Mouse (Mus musculus) liver, embryonic 12.5 days (tissue): ENCODE measurements around the gene Creg2. TPM values are rescaled to one million over a fixed set of nuclear protein-coding genes. Genes with fewer than 3 reads are reported as not detected.

Source experiments
- ATAC-seq: fragments of 200-750 bp; cut with Nextera tagmentation; 2 replicates; pipeline ENCODE4 v1.8.0; 2017; ENCODE audit warnings: moderate number of reproducible peaks, mild to moderate bottlenecking, moderate library complexity
- H3K27ac ChIP-seq: fragments of 300-500 bp; sonication (generic); 2 replicates; pipeline ENCODE4 v1.5.1; 2016; ENCODE audit warnings: mild to moderate bottlenecking
- H3K27me3 ChIP-seq: fragments of 300-500 bp; sonication (generic); replicated peaks from 2 replicates; pipeline ENCODE4 v1.6.1; 2016; ENCODE audit warnings: mild to moderate bottlenecking, moderate library complexity
- H3K36me3 ChIP-seq: fragments of 300-500 bp; sonication (generic); 2 replicates; pipeline ENCODE4 v1.6.1; 2016; ENCODE audit warnings: mild to moderate bottlenecking, moderate library complexity
- H3K4me1 ChIP-seq: fragments of 300-500 bp; sonication (generic); 2 replicates; pipeline ENCODE4 v1.6.1; 2016
- H3K4me2 ChIP-seq: fragments of 300-500 bp; sonication (generic); 2 replicates; pipeline ENCODE4 v1.6.1; 2016; ENCODE audit warnings: mild to moderate bottlenecking, moderate library complexity
- H3K4me3 ChIP-seq: fragments of 300-500 bp; sonication (generic); 2 replicates; pipeline ENCODE4 v1.5.1; 2016; ENCODE audit warnings: mild to moderate bottlenecking, moderate library complexity
- H3K9ac ChIP-seq: fragments of 300-500 bp; sonication (generic); 2 replicates; pipeline ENCODE4 v1.6.1; 2016; ENCODE audit warnings: mild to moderate bottlenecking, moderate library complexity
- H3K9me3 ChIP-seq: fragments of 300-500 bp; sonication (generic); replicated peaks from 2 replicates; pipeline ENCODE4 v1.6.1; 2016; ENCODE audit warnings: mild to moderate bottlenecking, moderate library complexity
- WGBS: fragments of 180-500 bp; shearing (Covaris S2); methylation state at CpG from one replicate; pipeline ENCODE4 v1.1.7; 2016; ENCODE audit not compliant: insufficient replicate concordance; 5-methylcytosine and 5-hydroxymethylcytosine counted together
- polyA plus RNA-seq: library from polyadenylated mRNA; unstranded; fragments of >200 nt; fragmentation: Nextera tagmentation; extraction: Ambion mirVana; gene quantifications from 2 replicates; pipeline ENCODE4 v1.2.1, GENCODE M21; 2016

The Creg2 gene
- not detected in 2 replicates for polyA plus RNA-seq

- no peak within 1 kb of the TSS for H3K9ac ChIP-seq
- no peak within 1 kb of the TSS for H3K27ac ChIP-seq
- no peaks in the 10 kb centered on the region for H3K36me3 ChIP-seq
- H3K9me3 ChIP-seq: no peaks in the 10 kb centered on the region
- ATAC-seq: no peak
- peaks cover 69% of the 10 kb centered on the region for H3K27me3 ChIP-seq
- peaks cover 11% of the 10 kb centered on the region; the same call in 1 of the 2 replicates for H3K4me1 ChIP-seq
- peak within 1 kb of the TSS; percentile 74 for H3K4me2 ChIP-seq
- WGBS: 27% methylated on average over 9 of the region's 9 CpGs
- H3K4me3 ChIP-seq: peak within 1 kb of the TSS; percentile 47
Observed at GRCm38 (mm10) chr1:39651241-39651548, at the start of gene Creg2. Gene Creg2 (minus strand): TSS chr1:39651474.

GRCm38 (mm10) chr1:39700599-39701273 lies 49.5 kb upstream of the Creg2 start:
- no peak overlapping the region for H3K4me2 ChIP-seq
- ATAC-seq: no peak

GRCm38 (mm10) chr1:39698456-39698855 lies 47.2 kb upstream of the Creg2 start:
- 48% methylated on average over 6 of the region's 6 CpGs for WGBS

More at GRCm38 (mm10) chr1:39700599-39701273, 49.5 kb upstream of the Creg2 start:
- Histone ChIP-seq H3K9me3 (no peaks in the 10 kb centered on the region), H3K36me3 (no peaks in the 10 kb centered on the region), H3K9ac (no peak overlapping the region), H3K4me3 (no peak overlapping the region), H3K27me3 (no peaks in the 10 kb centered on the region), H3K4me1 (peaks cover 10% of the 10 kb centered on the region; the same call in 1 of the 2 replicates), H3K27ac (no peak overlapping the region)
- WGBS: 57% methylated on average over 7 of the region's 7 CpGs

DNA sequence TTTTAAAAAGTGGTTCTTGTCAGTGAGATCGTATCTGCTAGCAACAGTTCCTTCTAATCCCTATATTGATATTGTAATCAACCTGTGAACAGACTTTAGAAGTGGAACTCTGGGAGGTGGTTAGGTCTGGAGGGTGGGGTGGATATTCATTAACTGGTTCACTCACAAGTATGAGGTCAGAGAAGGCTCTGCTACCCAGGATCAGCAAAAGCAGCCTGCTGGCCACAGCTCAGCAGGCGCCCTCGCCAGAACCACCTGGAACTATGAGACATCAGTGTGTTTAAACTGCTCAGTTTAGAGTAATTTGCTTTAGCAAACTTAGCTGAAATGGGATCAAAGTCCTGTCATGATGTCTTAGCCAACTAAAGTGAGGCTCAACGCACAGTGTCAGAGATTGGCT lies 43.9 kb upstream of the Creg2 start:
- H3K9ac ChIP-seq: no peak overlapping the region
- no peaks in the 10 kb centered on the region for H3K9me3 ChIP-seq
- no peak overlapping the region for H3K4me3 ChIP-seq
- no peak overlapping the region for H3K4me2 ChIP-seq
- no peak for ATAC-seq
- H3K27ac ChIP-seq: no peak overlapping the region
- peaks cover 10% of the 10 kb centered on the region; the same call in 1 of the 2 replicates for H3K4me1 ChIP-seq
- WGBS: 58% methylated on average over 4 of the region's 4 CpGs
- no peaks in the 10 kb centered on the region for H3K36me3 ChIP-seq
- peaks cover 12% of the 10 kb centered on the region; the same call in 1 of the 2 replicates for H3K27me3 ChIP-seq

More at GRCm38 (mm10) chr1:39698456-39698855, 47.2 kb upstream of the Creg2 start:
- peaks cover 19% of the 10 kb centered on the region; the same call in 1 of the 2 replicates for H3K4me1 ChIP-seq
- no peak overlapping the region for H3K9ac ChIP-seq
- H3K9me3 ChIP-seq: no peaks in the 10 kb centered on the region
- H3K4me3 ChIP-seq: no peak overlapping the region
- H3K36me3 ChIP-seq: no peaks in the 10 kb centered on the region
- no peak for ATAC-seq
- H3K4me2 ChIP-seq: no peak overlapping the region
- no peak overlapping the region for H3K27ac ChIP-seq
- no peaks in the 10 kb centered on the region for H3K27me3 ChIP-seq

DNA sequence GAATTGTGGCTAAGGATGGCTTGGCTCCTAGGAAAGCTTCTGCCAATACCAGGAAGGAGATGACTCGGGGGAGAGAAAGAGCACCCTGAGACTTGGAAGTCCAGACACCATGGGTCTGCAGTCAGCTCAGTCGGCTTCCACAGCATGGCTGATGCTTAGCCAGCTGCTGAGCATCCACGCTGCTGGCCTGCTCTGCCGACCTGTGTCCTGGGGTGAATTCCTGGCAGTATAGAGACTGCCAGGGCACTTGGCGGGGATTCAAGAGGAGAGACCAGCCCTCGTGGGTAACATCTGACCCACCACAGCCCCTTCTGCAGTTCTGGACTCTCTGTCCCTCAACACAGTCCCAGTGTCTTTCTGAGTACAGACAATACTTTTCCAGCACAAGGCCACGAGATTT lies 43.5 kb upstream of the Creg2 start:
- Histone ChIP-seq H3K27me3 (peaks cover 12% of the 10 kb centered on the region; the same call in 1 of the 2 replicates), H3K9ac (no peak overlapping the region), H3K36me3 (no peaks in the 10 kb centered on the region), H3K4me3 (no peak overlapping the region), H3K9me3 (no peaks in the 10 kb centered on the region), H3K4me1 (peaks cover 10% of the 10 kb centered on the region; the same call in 1 of the 2 replicates), H3K27ac (no peak overlapping the region), H3K4me2 (no peak overlapping the region)
- ATAC-seq: no peak
- 52% methylated on average over 7 of the region's 7 CpGs for WGBS

GRCm38 (mm10) chr1:39691974-39692373 lies 40.7 kb upstream of the Creg2 start:
- Histone ChIP-seq H3K4me1 (peaks cover 10% of the 10 kb centered on the region; the same call in 1 of the 2 replicates), H3K27me3 (peaks cover 12% of the 10 kb centered on the region; the same call in 1 of the 2 replicates), H3K9me3 (no peaks in the 10 kb centered on the region), H3K27ac (no peak overlapping the region), H3K9ac (no peak overlapping the region), H3K36me3 (no peaks in the 10 kb centered on the region), H3K4me3 (no peak overlapping the region), H3K4me2 (no peak overlapping the region)
- 68% methylated on average over 3 of the region's 3 CpGs for WGBS
- ATAC-seq: no peak

DNA sequence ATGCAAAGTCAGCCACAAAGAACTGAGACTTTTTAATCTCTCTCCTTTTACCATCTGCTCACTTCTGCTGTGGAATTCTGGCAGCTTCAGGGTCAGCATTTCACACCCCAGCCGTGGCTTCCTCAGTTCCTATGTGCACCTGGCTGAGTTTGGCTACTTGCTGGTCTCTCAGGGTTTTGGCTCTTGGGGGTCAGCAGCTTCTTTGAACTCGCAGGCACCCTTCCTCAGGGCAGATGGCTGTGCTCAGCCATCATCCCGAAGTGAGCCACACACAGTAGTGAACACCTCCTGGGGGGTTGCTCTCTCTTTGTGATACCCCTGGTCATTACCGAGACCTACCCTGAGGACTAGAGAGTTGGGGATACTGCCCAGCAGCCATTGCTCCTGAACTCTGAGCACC lies 39.8 kb upstream of the Creg2 start:
- Histone ChIP-seq H3K4me1 (peaks cover 10% of the 10 kb centered on the region; the same call in 1 of the 2 replicates), H3K27me3 (peaks cover 12% of the 10 kb centered on the region; the same call in 1 of the 2 replicates), H3K36me3 (no peaks in the 10 kb centered on the region), H3K9me3 (no peaks in the 10 kb centered on the region), H3K4me2 (no peak overlapping the region), H3K4me3 (no peak overlapping the region), H3K27ac (no peak overlapping the region), H3K9ac (no peak overlapping the region)
- ATAC-seq: no peak
- 54% methylated on average over 4 of the region's 4 CpGs for WGBS

DNA sequence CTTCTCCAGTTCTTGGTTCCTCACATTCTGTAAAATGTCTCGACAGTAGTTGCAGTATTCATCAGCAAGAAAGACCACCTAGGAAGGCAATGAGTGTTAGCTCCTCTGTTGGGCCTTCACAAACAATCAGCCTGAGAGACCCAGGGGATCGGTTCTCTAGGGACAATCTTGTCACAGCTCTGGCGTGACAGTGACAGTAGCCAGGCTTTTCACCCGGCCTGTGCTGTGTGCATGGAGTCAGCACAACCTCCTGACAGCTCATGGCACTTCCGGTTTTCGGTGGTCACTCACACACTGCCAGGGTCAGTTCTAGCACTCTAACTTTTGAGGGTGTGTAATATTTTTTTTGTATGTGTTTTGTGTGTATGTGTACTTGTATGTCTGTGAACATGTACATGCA lies 37.3 kb upstream of the Creg2 start:
- WGBS: 45% methylated on average over 6 of the region's 6 CpGs
- Histone ChIP-seq H3K27ac (no peak overlapping the region), H3K36me3 (no peaks in the 10 kb centered on the region), H3K4me3 (no peak overlapping the region), H3K9ac (no peak overlapping the region), H3K4me1 (no peaks in the 10 kb centered on the region), H3K4me2 (no peak overlapping the region), H3K27me3 (peaks cover 12% of the 10 kb centered on the region; the same call in 1 of the 2 replicates), H3K9me3 (no peaks in the 10 kb centered on the region)
- ATAC-seq: no peak

DNA sequence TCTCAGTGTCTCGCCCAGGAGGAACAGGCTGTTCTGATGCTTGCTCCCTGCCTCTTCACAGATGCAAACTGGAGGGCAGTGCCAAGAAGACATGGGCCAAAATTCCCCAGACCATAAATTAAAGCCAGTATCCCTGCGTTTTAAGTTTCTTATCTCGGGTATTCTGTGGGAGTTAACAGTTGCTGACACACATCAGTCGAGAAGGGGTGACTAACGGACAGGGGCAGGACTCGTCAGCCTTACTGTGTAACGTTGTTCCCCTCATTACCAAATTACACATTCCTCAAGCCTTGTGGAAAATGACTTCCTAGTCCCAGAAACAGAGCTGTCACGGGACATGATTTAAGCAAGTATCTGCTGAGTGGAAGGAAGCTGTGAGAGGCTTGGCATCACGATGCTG lies 36.0 kb upstream of the Creg2 start:
- Histone ChIP-seq H3K4me3 (no peak overlapping the region), H3K36me3 (no peaks in the 10 kb centered on the region), H3K9me3 (no peaks in the 10 kb centered on the region), H3K4me1 (no peaks in the 10 kb centered on the region), H3K9ac (no peak overlapping the region), H3K27ac (no peak overlapping the region), H3K27me3 (0 out of 2 replicates have a peak, but pooled peaks cover 9% of the 10 kb centered on the region), H3K4me2 (no peak overlapping the region)
- no peak for ATAC-seq
- whole genome bisulfite sequencing: 56% methylated on average over 9 of the region's 9 CpGs

GRCm38 (mm10) chr1:39685841-39686240 lies 34.6 kb upstream of the Creg2 start:
- no peak overlapping the region for H3K4me3 ChIP-seq
- no peak overlapping the region for H3K27ac ChIP-seq
- WGBS: 4% methylated on average over 1 of the region's 1 CpGs
- no peaks in the 10 kb centered on the region for H3K27me3 ChIP-seq
- H3K9me3 ChIP-seq: no peaks in the 10 kb centered on the region
- no peak overlapping the region for H3K9ac ChIP-seq
- H3K4me1 ChIP-seq: no peaks in the 10 kb centered on the region
- no peak overlapping the region for H3K4me2 ChIP-seq
- ATAC-seq: no peak
- H3K36me3 ChIP-seq: no peaks in the 10 kb centered on the region

GRCm38 (mm10) chr1:39681638-39682037 lies 30.4 kb upstream of the Creg2 start:
- Histone ChIP-seq H3K4me3 (no peak overlapping the region), H3K27ac (no peak overlapping the region), H3K9ac (no peak overlapping the region), H3K4me2 (no peak overlapping the region), H3K4me1 (no peaks in the 10 kb centered on the region), H3K9me3 (no peaks in the 10 kb centered on the region), H3K36me3 (no peaks in the 10 kb centered on the region), H3K27me3 (no peaks in the 10 kb centered on the region)
- ATAC-seq: no peak
- WGBS: 86% methylated on average over 5 of the region's 5 CpGs

GRCm38 (mm10) chr1:39680546-39680945 lies 29.3 kb upstream of the Creg2 start:
- Histone ChIP-seq H3K9me3 (no peaks in the 10 kb centered on the region), H3K4me3 (no peak overlapping the region), H3K36me3 (no peaks in the 10 kb centered on the region), H3K4me2 (no peak overlapping the region), H3K9ac (no peak overlapping the region), H3K27me3 (no peaks in the 10 kb centered on the region), H3K4me1 (no peaks in the 10 kb centered on the region), H3K27ac (no peak overlapping the region)
- WGBS: 56% methylated on average over 6 of the region's 6 CpGs
- no peak for ATAC-seq
